Mouse (Mus musculus) MEL (cell line): ENCODE measurements at regions not wholly inside any gene's neighbourhood (a gene's known extent, or its start where the extent isn't known, plus 50 kb on each side); places are given as distances from the start of the nearest gene placed in this dataset.

Experiments
- DNase-seq: peaks from one replicate; pipeline ENCODE4 v3.0.0; 2011; ENCODE audit warnings: low read depth, low spot score
- H3K27ac ChIP-seq: 2 replicates; pipeline ENCODE4 v1.5.1; 2012; ENCODE audit warnings: low read depth, mild to moderate bottlenecking, control low read depth, low read length, moderate library complexity; ENCODE audit not compliant: control insufficient read depth
- H3K27me3 ChIP-seq, 2 experiments: fragments of 150-350 bp in 1 of 2; sonication (generic) in 1 of 2; 2 replicates each; pipeline ENCODE4 v1.6.1; 2012; ENCODE audit warnings: low read length in 2 of 2, mild to moderate bottlenecking in 2 of 2, improper control_type of control experiment in 1 of 2, moderate library complexity in 1 of 2; ENCODE audit not compliant: insufficient read depth in 2 of 2, control insufficient read depth in 1 of 2
- H3K36me3 ChIP-seq, 2 experiments: 2 replicates each; pipeline ENCODE4 v1.6.1; 2012 to 2014; ENCODE audit warnings: low read length in 2 of 2, improper control_type of control experiment in 1 of 2, inconsistent platforms in 1 of 2, mild to moderate bottlenecking in 1 of 2; ENCODE audit not compliant: insufficient read depth in 2 of 2, control insufficient read depth in 1 of 2
- H3K4me1 ChIP-seq, 2 experiments: fragments of 150-350 bp in 1 of 2; sonication (generic) in 1 of 2; 2 replicates each; pipeline ENCODE4 v1.6.1; 2012; ENCODE audit warnings: low read length in 2 of 2, improper control_type of control experiment in 1 of 2, mild to moderate bottlenecking in 1 of 2; ENCODE audit not compliant: insufficient read depth in 2 of 2, control insufficient read depth in 1 of 2
- H3K4me3 ChIP-seq, 2 experiments: fragments of 150-350 bp in 1 of 2; sonication (generic) in 1 of 2; 2 replicates each; pipeline ENCODE4 v1.5.1; 2012; ENCODE audit warnings: low read depth in 2 of 2, low read length in 2 of 2, mild to moderate bottlenecking in 2 of 2, moderate library complexity in 2 of 2, control low read depth in 1 of 2, improper control_type of control experiment in 1 of 2; ENCODE audit not compliant: control insufficient read depth in 1 of 2, insufficient read depth in 1 of 2
- H3K79me2 ChIP-seq: 2 replicates; pipeline ENCODE4 v1.6.1; 2012; ENCODE audit warnings: mild to moderate bottlenecking, low read length, moderate library complexity; ENCODE audit not compliant: control insufficient read depth, poor library complexity, insufficient read depth
- H3K9ac ChIP-seq: 2 replicates; pipeline ENCODE4 v1.6.1; 2012; ENCODE audit warnings: low read depth, mild to moderate bottlenecking, control low read depth, low read length, moderate library complexity; ENCODE audit not compliant: control insufficient read depth, poor library complexity, severe bottlenecking
- H3K9me3 ChIP-seq: fragments of 150-350 bp; sonication (generic); replicated peaks from 2 replicates; pipeline ENCODE4 v1.6.1; 2012; ENCODE audit warnings: mild to moderate bottlenecking, low read length, improper control_type of control experiment, moderate library complexity; ENCODE audit not compliant: insufficient read depth
- BHLHE40 ChIP-seq: IDR thresholded peaks from 2 replicates; pipeline ENCODE4 v1.6.1; 2012; ENCODE audit warnings: low read depth, mild to moderate bottlenecking, inconsistent platforms, low read length, improper control_type of control experiment, borderline replicate concordance
- CHD2 ChIP-seq: IDR thresholded peaks from 2 replicates; pipeline ENCODE4 v1.6.1; 2011; ENCODE audit warnings: low read length, improper control_type of control experiment
- E2F4 ChIP-seq: IDR thresholded peaks from 2 replicates; pipeline ENCODE4 v1.6.1; 2011; ENCODE audit warnings: low read depth, low read length, improper control_type of control experiment, borderline replicate concordance
- ELF1 ChIP-seq: IDR thresholded peaks from 2 replicates; pipeline ENCODE4 v1.6.1; 2014; ENCODE audit warnings: low read depth, mild to moderate bottlenecking, inconsistent platforms, low read length, improper control_type of control experiment, moderate library complexity
- EP300 ChIP-seq, 2 experiments: IDR thresholded peaks; 2 replicates each; pipeline ENCODE4 v1.6.1; 2011; ENCODE audit warnings: improper control_type of control experiment in 2 of 2, low read length in 2 of 2, low read depth in 1 of 2, mild to moderate bottlenecking in 1 of 2
- ETS1 ChIP-seq: IDR thresholded peaks from 2 replicates; pipeline ENCODE4 v1.6.1; 2012; ENCODE audit warnings: low read depth, mild to moderate bottlenecking, inconsistent platforms, low read length, improper control_type of control experiment, moderate library complexity
- GABPA ChIP-seq: IDR thresholded peaks from 2 replicates; pipeline ENCODE4 v1.6.1; 2012; ENCODE audit warnings: low read depth, mild to moderate bottlenecking, inconsistent platforms, low read length, improper control_type of control experiment, moderate library complexity
- KAT2A ChIP-seq: conservative IDR thresholded peaks from 2 replicates; pipeline ENCODE4 v1.6.1; 2012; ENCODE audit warnings: low read depth, low read length, improper control_type of control experiment, inconsistent platforms
- MAZ ChIP-seq: IDR thresholded peaks from 2 replicates; pipeline ENCODE4 v1.6.1; 2012; ENCODE audit warnings: low read depth, mild to moderate bottlenecking, inconsistent platforms, low read length, improper control_type of control experiment
- MEF2A ChIP-seq: IDR thresholded peaks from 2 replicates; pipeline ENCODE4 v1.6.1; 2014; ENCODE audit warnings: low read depth, mild to moderate bottlenecking, inconsistent platforms, low read length, improper control_type of control experiment; ENCODE audit not compliant: poor library complexity, insufficient replicate concordance, severe bottlenecking; ENCODE audit errors: extremely low read depth
- MYB ChIP-seq: IDR thresholded peaks from 2 replicates; pipeline ENCODE4 v1.6.1; 2011; ENCODE audit warnings: mild to moderate bottlenecking, low read depth, low read length, improper control_type of control experiment
- MYC ChIP-seq: IDR thresholded peaks from 2 replicates; pipeline ENCODE4 v1.6.1; 2011; ENCODE audit warnings: low read depth, mild to moderate bottlenecking, low read length, improper control_type of control experiment, moderate library complexity
- NELFE ChIP-seq: IDR thresholded peaks from 2 replicates; pipeline ENCODE4 v1.6.1; 2011; ENCODE audit warnings: low read depth, low read length, improper control_type of control experiment
- NRF1 ChIP-seq: IDR thresholded peaks from 2 replicates; pipeline ENCODE4 v1.6.1; 2014; ENCODE audit warnings: low read depth, mild to moderate bottlenecking, inconsistent platforms, low read length, improper control_type of control experiment, moderate library complexity; ENCODE audit not compliant: poor library complexity, insufficient read depth, severe bottlenecking
- POLR2A ChIP-seq, 2 experiments: IDR thresholded peaks; 2 replicates each; pipeline ENCODE4 v1.6.1; 2011 to 2012; ENCODE audit warnings: low read length in 2 of 2, mild to moderate bottlenecking in 2 of 2, control low read depth in 1 of 2, improper control_type of control experiment in 1 of 2, low read depth in 1 of 2, moderate library complexity in 1 of 2; ENCODE audit not compliant: control insufficient read depth in 1 of 2, insufficient read depth in 1 of 2, poor library complexity in 1 of 2
- POLR2AphosphoS5 ChIP-seq: IDR thresholded peaks from 2 replicates; pipeline ENCODE4 v1.6.1; 2012; ENCODE audit warnings: low read depth, borderline replicate concordance, mild to moderate bottlenecking, inconsistent platforms, low read length, moderate library complexity, mixed read lengths
- SIN3A ChIP-seq: IDR thresholded peaks from 2 replicates; pipeline ENCODE4 v1.6.1; 2012; ENCODE audit warnings: low read length, improper control_type of control experiment, inconsistent platforms
- TBP ChIP-seq: IDR thresholded peaks from 2 replicates; pipeline ENCODE4 v1.8.0; 2011; ENCODE audit warnings: low read depth, low read length, improper control_type of control experiment
- TCF12 ChIP-seq: IDR thresholded peaks from 2 replicates; pipeline ENCODE4 v1.6.1; 2014; ENCODE audit warnings: low read depth, mild to moderate bottlenecking, inconsistent platforms, low read length, improper control_type of control experiment, moderate library complexity
- UBTF ChIP-seq: IDR thresholded peaks from 2 replicates; pipeline ENCODE4 v1.6.1; 2012; ENCODE audit warnings: low read depth, mild to moderate bottlenecking, inconsistent platforms, low read length, improper control_type of control experiment, moderate library complexity, borderline replicate concordance; ENCODE audit not compliant: insufficient read depth
- USF1 ChIP-seq: IDR thresholded peaks from 2 replicates; pipeline ENCODE4 v1.6.1; 2014; ENCODE audit warnings: low read depth, mild to moderate bottlenecking, inconsistent platforms, low read length, improper control_type of control experiment, moderate library complexity
- USF2 ChIP-seq, 2 experiments: IDR thresholded peaks; 2 replicates each; pipeline ENCODE4 v1.6.1; 2011 to 2012; ENCODE audit warnings: improper control_type of control experiment in 2 of 2, low read length in 2 of 2, borderline replicate concordance in 1 of 2, inconsistent platforms in 1 of 2, low read depth in 1 of 2, mild to moderate bottlenecking in 1 of 2; ENCODE audit not compliant: insufficient read depth in 1 of 2
- ZC3H11A ChIP-seq: IDR thresholded peaks from 2 replicates; pipeline ENCODE4 v1.6.1; 2012; ENCODE audit warnings: low read depth, mild to moderate bottlenecking, inconsistent platforms, low read length, improper control_type of control experiment
- ZNF384 ChIP-seq: IDR thresholded peaks from 2 replicates; pipeline ENCODE4 v1.6.1; 2012; ENCODE audit warnings: low read depth, mild to moderate bottlenecking, inconsistent platforms, low read length, improper control_type of control experiment

DNA sequence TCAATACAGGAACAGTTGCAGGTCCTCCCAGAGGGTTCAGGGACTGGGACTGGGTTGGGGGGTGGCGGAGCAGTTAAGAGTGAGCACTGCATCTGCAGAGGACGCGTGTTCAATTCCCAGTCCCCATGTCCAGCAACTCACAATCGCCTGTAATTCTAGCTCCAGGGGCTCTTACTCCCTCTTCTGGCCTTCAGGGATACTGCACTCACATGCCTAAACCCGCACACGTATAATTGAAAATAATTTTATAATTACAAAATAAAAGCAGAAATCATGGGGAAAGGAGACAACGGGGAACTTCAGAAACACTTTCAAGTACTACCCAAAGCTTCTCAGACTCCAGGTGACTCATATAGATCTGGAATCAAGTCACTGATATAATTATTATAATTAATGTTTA is 448.8 kb downstream of the Zfp536 start:
- H3K36me3 ChIP-seq = no peaks in the 10 kb centered on the region
- H3K4me3 ChIP-seq = no peak overlapping the region
- H3K4me1 ChIP-seq = no peaks in the 10 kb centered on the region
- H3K9ac ChIP-seq = no peak overlapping the region
- H3K27me3 ChIP-seq = no peaks in the 10 kb centered on the region
- TF ChIP-seq ETS1 (no peak), POLR2AphosphoS5 (no peak), ELF1 (no peak), CHD2 (no peak), BHLHE40 (no peak), USF2 (IDR thresholded peaks at IDR 0.05; ENCODE audit: borderline replicate concordance in 1 of 2, insufficient read depth in 1 of 2, low read depth in 1 of 2, low read length in 2 of 2) (no peak), POLR2A (IDR thresholded peaks at IDR 0.05; ENCODE audit: control insufficient read depth in 1 of 2, insufficient read depth in 1 of 2, low read depth in 1 of 2, low read length in 2 of 2, poor library complexity in 1 of 2) (no peak), SIN3A (no peak), TBP (no peak), UBTF (no peak), E2F4 (no peak), NRF1 (no peak), USF1 (no peak), TCF12 (no peak), MEF2A (no peak)
- no peaks in the 10 kb centered on the region for H3K9me3 ChIP-seq
- H3K27ac ChIP-seq = no peak overlapping the region
- H3K79me2 ChIP-seq = no peaks in the 10 kb centered on the region
- no peak for DNase-seq

DNA sequence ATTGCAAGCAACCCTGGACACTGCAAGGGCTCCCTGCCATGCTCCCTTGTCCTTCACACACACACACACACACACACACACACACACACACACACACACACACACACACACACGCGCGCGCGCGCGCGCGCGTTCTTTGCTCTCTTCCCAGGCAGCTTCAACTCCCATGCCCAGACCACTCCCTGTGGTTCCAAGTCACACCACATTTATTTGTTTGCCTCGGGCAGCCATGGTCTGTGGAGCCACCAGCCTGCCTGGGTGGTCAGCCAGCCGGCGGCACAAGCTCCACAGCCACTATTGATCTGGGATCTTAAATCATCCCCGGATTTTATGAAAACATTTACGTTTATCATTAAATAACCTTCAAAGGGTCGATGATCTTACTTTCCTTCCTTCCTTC is 440.0 kb downstream of the Zfp536 start:
- H3K4me1 ChIP-seq = no peaks in the 10 kb centered on the region
- no peaks in the 10 kb centered on the region for H3K36me3 ChIP-seq
- H3K9me3 ChIP-seq = no peaks in the 10 kb centered on the region
- no peak for DNase-seq
- H3K27me3 ChIP-seq = no peaks in the 10 kb centered on the region
- TF ChIP-seq CHD2 = no peak
- TF ChIP-seq ZC3H11A = no peak
- TF ChIP-seq MYB = no peak
- no peak for TF ChIP-seq POLR2A (IDR thresholded peaks at IDR 0.05; ENCODE audit: control insufficient read depth in 1 of 2, insufficient read depth in 1 of 2, low read depth in 1 of 2, low read length in 2 of 2, poor library complexity in 1 of 2)
- no peak for TF ChIP-seq ELF1
- TF ChIP-seq KAT2A = no peak
- TF ChIP-seq MAZ = no peak
- no peak for TF ChIP-seq UBTF
- no peak for TF ChIP-seq ETS1
- TF ChIP-seq MYC = no peak
- no peak for TF ChIP-seq NELFE
- no peak for TF ChIP-seq ZNF384
- TF ChIP-seq POLR2AphosphoS5 = no peak
- TF ChIP-seq EP300 (IDR thresholded peaks at IDR 0.05; ENCODE audit: low read depth in 1 of 2, low read length in 2 of 2) = no peak
- TF ChIP-seq GABPA = no peak
- H3K9ac ChIP-seq = no peak overlapping the region
- no peak overlapping the region for H3K27ac ChIP-seq
- H3K79me2 ChIP-seq = no peaks in the 10 kb centered on the region
- no peak overlapping the region for H3K4me3 ChIP-seq
